Mouse (Mus musculus): Measurements from ENCODE around the gene Guca1b.

The Guca1b gene

GRCm38 (mm10) chr17:47385145-47385544 lies at the start of gene Guca1b:
Gene Guca1b, plus strand, starts transcription at chr17:47385393.
- DNase-seq (ENCODE audit: low spot score) = peak; percentile 18

- DNase-seq (ENCODE audit: low spot score) = no peak
These were observed 42.1 kb upstream of the Guca1b start for GRCm38 (mm10) chr17:47343121-47343520.

- DNase-seq (ENCODE audit: low spot score) = no peak
These were observed 35.4 kb upstream of the Guca1b start for GRCm38 (mm10) chr17:47349721-47350319.

DNA sequence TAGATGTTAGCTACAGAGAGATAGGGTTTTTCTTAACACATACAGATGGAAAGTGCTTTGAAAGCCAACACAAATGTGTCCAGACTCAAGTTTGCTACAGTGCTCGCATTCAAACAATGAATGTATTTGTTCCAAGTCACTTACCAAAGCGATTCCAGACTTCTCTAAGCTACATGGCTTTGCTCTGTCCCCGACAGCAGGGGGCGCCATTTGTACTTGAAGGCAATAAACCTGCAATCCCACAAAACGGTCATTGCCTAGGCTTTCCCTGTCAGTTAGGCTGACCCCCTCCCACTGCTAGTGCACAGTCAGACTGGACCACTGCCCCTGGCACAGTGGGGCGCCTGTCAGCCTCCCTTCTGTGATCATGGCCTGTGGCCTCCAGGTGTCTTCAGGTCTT lies 25.2 kb upstream of the Guca1b start:
- peak; percentile 49 for DNase-seq (ENCODE audit: low spot score)

DNA sequence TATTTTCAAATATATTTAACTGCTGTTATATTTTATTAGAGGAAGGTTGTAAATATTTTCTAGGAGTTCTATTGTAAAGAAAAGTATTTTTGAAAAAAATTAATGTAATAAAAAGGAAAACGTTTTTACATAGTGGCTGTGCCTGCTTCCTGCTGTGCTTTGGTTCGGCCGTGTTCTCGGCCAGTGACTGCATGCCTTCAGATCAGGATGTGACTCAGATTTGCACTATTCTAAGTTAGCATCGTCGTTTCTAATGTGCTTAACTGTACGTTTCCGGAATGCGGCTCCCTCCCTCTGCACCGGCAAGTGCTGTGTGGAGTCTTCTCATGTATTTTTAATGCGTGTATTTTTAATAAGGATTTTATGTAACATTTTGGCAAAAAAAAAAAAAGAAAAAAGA lies 23.9 kb upstream of the Guca1b start:
- DNase-seq (ENCODE audit: low spot score) = no peak

DNA sequence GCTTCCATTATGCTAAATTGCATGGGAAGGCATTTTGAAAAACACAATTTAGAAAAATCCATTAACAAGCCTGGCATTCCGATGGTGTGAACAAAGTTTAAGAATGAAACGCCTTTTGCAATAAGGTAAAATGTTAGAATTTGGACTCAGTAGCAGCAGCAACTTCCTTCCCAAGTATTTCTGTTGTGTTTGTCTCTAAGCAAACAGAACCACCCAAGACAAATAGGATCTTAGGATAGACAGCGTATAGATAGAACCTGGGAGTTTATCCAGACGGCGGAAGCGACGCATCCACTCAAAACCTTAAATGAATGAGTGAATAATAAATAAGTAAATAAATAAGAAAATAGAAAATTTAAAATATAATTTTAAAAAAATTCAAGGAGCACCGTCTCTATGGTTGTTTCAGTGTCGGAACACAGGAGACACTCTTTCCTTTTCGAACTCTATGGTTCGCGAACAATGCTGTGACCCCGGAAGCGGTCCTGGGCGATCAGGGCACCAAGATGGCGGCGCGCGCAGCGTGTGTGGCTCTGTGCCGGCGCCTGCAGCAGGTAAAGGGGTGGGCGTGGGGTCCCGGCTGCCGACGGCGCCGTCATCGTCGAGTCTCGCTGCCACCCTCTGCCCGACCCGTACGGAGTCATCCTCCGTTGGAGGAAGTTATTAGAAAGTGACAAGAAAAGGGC lies 16.6 kb upstream of the Guca1b start, which contains the start of gene Mrps10:
TSS of gene Mrps10 (plus strand) at position 487 of the 686 bp plus-strand sequence.
- DNase-seq (ENCODE audit: low spot score) = peak; percentile 97

DNA sequence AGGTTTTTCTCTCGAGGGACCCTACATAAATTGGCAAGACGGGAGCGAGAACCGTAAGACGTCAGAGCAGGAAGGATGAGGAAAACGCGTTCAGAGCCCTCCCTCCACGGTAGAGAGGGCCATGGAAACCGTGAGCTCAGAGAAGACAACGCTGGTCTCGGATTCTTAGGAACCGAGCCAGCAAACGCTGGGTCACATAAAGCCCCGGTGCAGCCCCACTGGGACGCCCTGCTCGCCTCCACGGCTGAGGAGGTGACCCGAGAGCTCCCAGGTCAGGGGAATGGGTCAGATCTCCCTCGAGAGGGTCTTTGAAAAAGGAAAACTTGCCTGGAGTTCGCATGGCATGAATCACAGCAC lies 16.1 kb upstream of the Guca1b start:
- no peak for DNase-seq (ENCODE audit: low spot score)

DNA sequence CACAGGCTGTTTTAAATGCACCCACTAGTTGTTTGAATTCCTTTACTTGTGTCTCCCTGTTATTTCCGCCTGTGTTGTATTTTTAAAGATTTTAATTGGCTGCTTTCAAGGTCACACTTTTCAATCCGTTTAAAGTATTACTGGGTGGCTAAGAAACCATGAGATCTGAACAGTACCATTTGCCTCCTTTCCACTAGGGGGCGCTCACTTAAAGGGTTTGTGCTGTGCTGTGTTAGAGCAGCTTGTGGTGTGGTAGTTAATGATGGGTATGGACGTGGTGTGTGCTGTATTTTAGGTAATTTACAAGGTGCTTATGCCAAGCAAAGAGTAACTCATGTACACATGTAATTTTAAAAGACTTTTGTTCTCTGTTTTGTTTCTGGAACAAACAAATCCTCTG lies 13.7 kb upstream of the Guca1b start:
- peak; percentile 87 for DNase-seq (ENCODE audit: low spot score)

- no peak for DNase-seq (ENCODE audit: low spot score)
These were observed 11.2 kb upstream of the Guca1b start for GRCm38 (mm10) chr17:47373991-47374390.

DNA sequence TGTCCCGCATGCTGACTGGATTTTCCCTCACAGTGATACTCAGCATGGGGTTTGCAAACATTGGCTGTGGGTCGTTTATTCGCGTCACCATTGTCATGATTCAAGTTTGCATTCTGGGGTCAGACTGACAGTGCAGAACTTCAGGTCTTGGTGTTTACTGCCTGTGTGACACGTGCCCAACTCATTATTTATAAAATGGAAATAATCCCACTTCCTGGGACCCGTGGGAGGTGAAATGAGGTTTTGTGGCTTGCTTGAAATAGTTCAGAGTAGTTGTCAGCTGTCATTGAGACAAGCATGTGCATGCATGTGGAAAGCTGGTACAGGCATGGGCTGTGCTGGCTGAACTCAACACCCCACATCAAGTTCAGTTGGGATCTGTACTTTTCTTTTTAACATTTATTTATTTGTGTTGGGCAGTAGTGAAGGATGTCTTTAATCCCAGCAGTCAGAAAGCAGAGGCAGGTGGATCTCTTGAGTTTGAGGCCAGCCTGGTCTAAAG lies 8.4 kb upstream of the Guca1b start:
- no peak for DNase-seq (ENCODE audit: low spot score)

- DNase-seq (ENCODE audit: low spot score) = no peak
These were observed 7.1 kb upstream of the Guca1b start for GRCm38 (mm10) chr17:47378133-47378532.

DNA sequence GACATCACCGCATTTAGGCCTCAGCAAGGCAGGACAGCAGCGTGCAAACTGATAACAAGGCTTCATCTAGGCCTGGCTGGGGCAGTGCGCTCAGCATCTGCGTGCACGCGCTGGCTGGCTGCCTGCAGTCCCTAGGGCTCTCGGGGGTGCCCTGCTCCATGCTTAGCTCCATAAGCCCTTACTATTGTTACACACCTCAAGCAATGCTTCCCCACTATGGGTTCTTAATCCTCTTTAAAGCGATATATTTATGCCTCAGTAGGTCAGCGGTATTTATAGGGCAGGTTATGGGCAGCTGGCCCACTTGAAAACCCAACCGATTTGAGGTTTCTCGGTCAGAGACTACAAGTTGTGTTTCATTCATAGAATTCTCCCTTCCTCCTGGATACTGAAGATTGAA lies 3.3 kb upstream of the Guca1b start:
- no peak for DNase-seq (ENCODE audit: low spot score)

- no peak for DNase-seq (ENCODE audit: low spot score)
These were observed 1.9 kb upstream of the Guca1b start for GRCm38 (mm10) chr17:47383266-47383665.

- DNase-seq (ENCODE audit: low spot score) = no peak
These were observed 1.1 kb upstream of the Guca1b start for GRCm38 (mm10) chr17:47384064-47384463.

DNA sequence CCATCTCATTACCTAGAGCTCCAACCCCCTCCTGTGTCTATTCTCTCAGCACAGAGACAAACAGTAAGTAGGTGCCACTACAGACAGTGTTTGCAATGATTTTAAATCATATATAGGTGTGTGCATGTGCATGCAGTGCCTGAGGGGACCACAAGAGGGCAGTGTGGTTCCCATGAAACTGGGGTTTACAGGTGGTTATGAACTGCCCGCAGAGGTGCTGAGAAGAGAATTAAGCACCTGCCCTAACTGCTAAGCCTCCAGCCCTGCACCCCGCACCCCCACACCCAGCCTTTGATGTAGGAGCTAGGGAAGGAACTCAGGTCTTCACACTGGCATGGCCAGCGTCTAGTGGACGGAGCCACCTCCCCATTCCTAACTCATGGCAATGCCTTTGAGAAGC lies 1.5 kb downstream of the Guca1b start:
- peak; percentile 63 for DNase-seq (ENCODE audit: low spot score)

GRCm38 (mm10) chr17:47394223-47394869 lies 9.2 kb downstream of the Guca1b start:
- peak; percentile 9 for DNase-seq (ENCODE audit: low spot score)

DNA sequence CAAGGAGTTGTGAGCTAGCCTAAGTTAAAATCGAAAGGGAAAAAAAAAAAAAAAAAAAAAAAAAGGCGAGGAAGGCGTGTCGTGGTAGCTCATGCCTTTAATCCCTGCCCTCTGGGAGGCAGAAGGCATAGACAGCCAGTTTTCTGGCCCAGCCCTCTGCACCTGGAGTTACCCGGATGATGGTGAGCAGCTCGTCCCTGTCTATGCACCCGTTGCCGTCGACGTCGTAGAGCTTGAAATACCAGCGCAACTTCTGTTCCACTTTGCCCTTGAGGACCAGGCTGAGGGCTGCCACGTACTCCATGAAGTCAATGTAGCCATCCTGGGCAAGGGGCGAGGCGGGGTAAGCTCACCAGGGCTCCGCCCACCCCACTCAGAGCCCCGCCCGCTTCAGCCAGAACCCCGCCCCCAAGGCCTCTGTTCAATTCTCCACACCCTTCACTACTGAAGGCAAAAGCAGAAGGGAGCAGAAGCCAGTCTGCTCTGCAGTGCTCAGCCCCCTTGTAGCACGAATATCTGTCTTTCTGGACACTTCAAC lies 10.3 kb downstream of the Guca1b start:
- DNase-seq (ENCODE audit: low spot score) = peak; percentile 76

GRCm38 (mm10) chr17:47399091-47399490 lies 13.9 kb downstream of the Guca1b start:
- DNase-seq (ENCODE audit: low spot score) = no peak

DNA sequence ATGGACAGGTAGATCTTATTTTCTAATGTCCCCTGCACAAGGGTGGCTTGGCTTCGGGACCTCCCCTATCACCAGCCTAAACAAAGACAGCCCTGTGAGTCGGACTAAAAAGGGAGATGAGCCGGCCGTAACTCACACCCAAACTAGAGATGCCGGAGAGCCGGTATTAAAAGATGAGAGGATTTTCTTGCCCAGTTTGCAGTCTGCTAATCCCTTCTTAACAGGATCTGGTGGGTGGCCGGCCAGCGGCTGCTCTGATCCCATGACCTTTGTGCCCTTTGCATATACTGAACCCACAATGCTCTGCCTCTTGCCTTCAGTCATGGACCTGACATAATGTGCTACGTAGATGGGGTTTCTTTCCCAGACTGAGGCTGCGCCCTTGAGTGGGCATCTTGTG lies 15.3 kb downstream of the Guca1b start, which contains the start of gene Guca1a:
TSS of gene Guca1a (minus strand) at position 134 of the 400 bp plus-strand sequence.
- DNase-seq (ENCODE audit: low spot score) = peak; percentile 13

GRCm38 (mm10) chr17:47407717-47408557 lies 22.7 kb downstream of the Guca1b start:
- DNase-seq (ENCODE audit: low spot score) = no peak

DNA sequence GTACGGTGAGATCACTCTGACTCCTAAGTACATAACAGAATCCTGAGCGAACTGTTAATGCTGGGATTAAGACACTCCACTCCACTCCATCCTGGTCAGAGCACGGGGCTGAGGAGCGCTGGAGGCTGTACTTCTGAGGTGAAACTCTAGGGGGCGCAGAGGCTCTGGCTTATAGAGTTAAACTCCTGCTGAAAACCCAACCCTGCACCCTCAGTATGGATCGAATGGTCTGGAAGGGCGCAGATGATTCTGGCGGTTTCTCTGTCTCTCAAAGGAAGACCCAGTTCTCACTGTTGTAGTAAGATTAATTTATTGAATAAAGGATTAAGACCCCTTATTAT lies 23.3 kb downstream of the Guca1b start:
- peak; percentile 84 for DNase-seq (ENCODE audit: low spot score)
